26 mouse cellular contexts compared by ENCODE assay signal in genomic region chr4:115450577-115451137, GRCm38 (mm10). TPM values are rescaled to one million over a fixed set of nuclear protein-coding genes. Genes with fewer than 3 reads are reported as not detected.
"Had no signal": no experiment of that assay in that cellular context is flagged by ENCODE, and none has a peak within 500 bp of the region (broad histone marks: within the 10 kb centered on the region; RNA-seq: fewer than 3 reads in every experiment).

No protein-coding gene starts in this region.

- DNase-seq: lung, adult 2 months; lung, postnatal 14 days; lung, postnatal 36 days; midbrain, embryonic 14.5 days; retina, postnatal 1 day; right cerebral cortex, adult 18-20 months; right cerebral cortex, postnatal 25 days; right cerebral cortex, postnatal 4 days; spleen, adult 18-20 months; thymus, adult 18-20 months; thymus, postnatal 14 days; thymus, postnatal 36 days had no signal

- H3K9ac ChIP-seq: lung, embryonic 15.5 days; neural tube, embryonic 13.5 days; neural tube, embryonic 15.5 days had no signal

- H3K36me3 ChIP-seq: lung, embryonic 15.5 days; neural tube, embryonic 13.5 days; neural tube, embryonic 15.5 days had no signal

- H3K4me2 ChIP-seq: lung, embryonic 15.5 days; midbrain, embryonic 11.5 days; neural tube, embryonic 13.5 days; neural tube, embryonic 15.5 days had no signal

- H3K27ac ChIP-seq: lung, embryonic 15.5 days; macrophage; neural tube, embryonic 13.5 days; neural tube, embryonic 15.5 days had no signal

- H3K9me3 ChIP-seq: lung, embryonic 15.5 days; megakaryocyte, embryonic 14.5 days; neural tube, embryonic 13.5 days; neural tube, embryonic 15.5 days had no signal

- H3K27me3 ChIP-seq: lung, embryonic 15.5 days; megakaryocyte, embryonic 14.5 days; neural tube, embryonic 13.5 days; neural tube, embryonic 15.5 days had no signal

- H3K4me3 ChIP-seq: lung, embryonic 15.5 days; megakaryocyte, embryonic 14.5 days; myocyte; neural tube, embryonic 13.5 days; neural tube, embryonic 15.5 days had no signal

- H3K4me1 ChIP-seq: lung, embryonic 15.5 days; megakaryocyte, embryonic 14.5 days; neural tube, embryonic 13.5 days; neural tube, embryonic 15.5 days had no signal

- ATAC-seq: lung, postnatal 0 days; midbrain, embryonic 16.5 days had no signal

RNA-seq across cellular contexts. Expression of gene Cyp4a30b, which starts 1.7 kb away (rescaled TPM):
- polyA plus RNA-seq: lung, adult 2 months; lung, embryonic 15.5 days; lung, postnatal 0 days; macrophage; midbrain, embryonic 11.5 days; midbrain, embryonic 14.5 days; midbrain, embryonic 16.5 days; myocyte; neural tube, embryonic 11.5 days; neural tube, embryonic 13.5 days; neural tube, embryonic 15.5 days; small intestine, adult 2 months; stomach, embryonic 14.5 days; stomach, embryonic 16.5 days; thymus, postnatal 0 days had no signal

RNA-seq across cellular contexts. Expression of gene Cyp4a12b, which starts 39.2 kb away (rescaled TPM):
- polyA plus RNA-seq: lung, embryonic 15.5 days; lung, postnatal 0 days; macrophage; midbrain, embryonic 11.5 days; midbrain, embryonic 14.5 days; midbrain, embryonic 16.5 days; neural tube, embryonic 11.5 days; neural tube, embryonic 13.5 days; neural tube, embryonic 15.5 days; small intestine, adult 2 months; stomach, embryonic 14.5 days; stomach, embryonic 16.5 days had no signal

RNA-seq across cellular contexts. Expression of gene Cyp4a14, which starts 45.3 kb away (rescaled TPM):
- polyA plus RNA-seq: lung, adult 2 months; lung, embryonic 15.5 days; macrophage; midbrain, embryonic 11.5 days; midbrain, embryonic 14.5 days; midbrain, embryonic 16.5 days; myocyte; neural tube, embryonic 11.5 days; neural tube, embryonic 13.5 days; neural tube, embryonic 15.5 days; small intestine, adult 2 months; stomach, embryonic 14.5 days; stomach, embryonic 16.5 days; thymus, postnatal 0 days had no signal
